Mouse (Mus musculus) liver, adult 2 months (tissue): ENCODE data around the gene Gtf2a2.

Source experiments
- CTCF ChIP-seq: fragments of 200-500 bp; IDR thresholded peaks from 2 replicates; pipeline ENCODE4 v1.5.1; 2011; ENCODE audit warnings: low read depth, low read length, control low read depth
- POLR2A ChIP-seq: fragments of 200-500 bp; IDR thresholded peaks from 2 replicates; pipeline ENCODE4 v1.6.1; 2011; ENCODE audit warnings: low read length, control low read depth; ENCODE audit not compliant: insufficient read depth; ENCODE audit errors: extremely low read depth

DNA sequence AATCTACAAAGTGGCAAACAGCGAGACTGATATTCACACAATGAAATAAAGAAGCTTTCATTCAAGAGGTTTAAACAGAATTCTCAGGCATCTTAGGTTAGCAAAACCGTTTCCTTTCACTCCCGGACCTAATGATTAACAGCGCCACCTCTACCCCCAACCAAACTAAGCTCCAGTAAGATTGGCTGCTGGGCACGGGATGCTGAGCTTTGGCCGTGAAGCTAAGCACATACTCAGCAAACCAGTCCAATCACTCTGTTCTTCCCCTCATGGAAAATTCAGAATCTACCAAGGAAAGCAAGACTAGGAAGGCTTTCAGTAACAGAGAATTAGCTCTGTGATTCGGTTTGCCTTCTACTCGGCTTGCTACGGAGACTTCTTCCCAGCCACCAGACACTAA is 20.7 kb downstream of the Gtf2a2 start:
- TF ChIP-seq CTCF = no peak
- no peak for TF ChIP-seq POLR2A
